Mouse (Mus musculus) lung, adult 2 months (tissue): ENCODE measurements around the gene Mrpl12. TPM values are rescaled to one million over a fixed set of nuclear protein-coding genes. Genes with fewer than 3 reads are reported as not detected.

Experiments
- DNase-seq: peaks from one replicate; pipeline ENCODE4 v3.0.0; 2022
- H3K4me1 ChIP-seq: fragments of 200-500 bp; 2 replicates; pipeline ENCODE4 v1.6.1; 2011; ENCODE audit warnings: low read length; ENCODE audit not compliant: control insufficient read depth, insufficient read depth
- H3K4me3 ChIP-seq: fragments of 200-500 bp; replicated peaks from 2 replicates; pipeline ENCODE3; 2011; ENCODE audit warnings: low read depth, mild to moderate bottlenecking, control low read depth, low read length; ENCODE audit errors: extremely low read depth
- CTCF ChIP-seq: fragments of 200-500 bp; IDR thresholded peaks from 2 replicates; pipeline ENCODE4 v1.5.1; 2011; ENCODE audit warnings: mild to moderate bottlenecking, low read length, control low read depth; ENCODE audit not compliant: insufficient read depth
- POLR2A ChIP-seq: fragments of 200-500 bp; IDR thresholded peaks from 2 replicates; pipeline ENCODE4 v1.6.1; 2011; ENCODE audit warnings: low read depth, mild to moderate bottlenecking, control low read depth, low read length, borderline replicate concordance; ENCODE audit errors: extremely low read depth
- WGBS: fragments of 180-500 bp; shearing (Covaris S2); methylation state at CpG from one replicate; pipeline ENCODE4 v1.1.7; 2018; 5-methylcytosine and 5-hydroxymethylcytosine counted together
- polyA plus RNA-seq: library from polyadenylated mRNA; depleted of rRNA; stranded (reverse); fragments of >200 nt; gene quantifications from 2 replicates; pipeline ENCODE4 v1.2.3, GENCODE M21; 2012; rRNA removed

Gene Mrpl12
- polyA plus RNA-seq: 48.0 and 51.4 TPM in 2 replicates

DNA sequence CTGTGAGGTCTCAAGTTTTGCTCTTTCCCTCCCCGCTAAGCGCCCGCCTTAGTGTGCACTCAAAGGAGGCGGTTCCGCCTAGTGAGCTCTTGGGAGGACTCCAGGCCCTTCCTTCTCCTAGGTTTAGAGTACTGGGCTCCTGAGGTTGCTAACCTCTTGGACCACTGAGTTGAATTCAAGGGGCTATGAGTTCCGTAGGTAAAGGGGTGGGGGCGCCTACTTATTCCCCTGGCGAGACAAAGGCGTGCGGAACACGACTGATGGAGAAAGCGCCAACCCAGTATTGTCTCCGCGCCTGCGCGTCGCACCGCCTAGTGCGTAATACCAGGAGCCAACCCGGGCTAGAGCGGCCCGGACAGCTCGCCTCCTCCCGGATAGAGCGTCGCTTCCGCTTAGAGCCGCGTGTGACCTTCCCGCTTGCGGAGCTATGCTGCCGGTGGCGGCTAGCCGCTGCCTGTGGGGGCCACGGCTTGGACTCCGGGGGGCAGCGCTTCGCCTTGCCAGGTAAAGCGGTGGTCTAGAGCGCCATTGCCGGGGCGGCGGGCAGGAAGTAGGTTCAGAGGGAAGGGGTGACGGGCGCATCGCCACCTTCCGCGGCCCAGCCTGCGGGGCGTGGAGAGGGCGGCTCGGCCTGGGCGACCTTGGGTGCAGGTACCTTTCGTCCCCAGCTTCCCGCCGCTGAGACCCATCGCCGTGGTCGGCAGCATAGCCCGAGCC, at the start of gene Mrpl12:
Gene Mrpl12, plus strand, starts transcription at position 349 of the 717 bp plus-strand sequence.
- peaks cover 8% of the 10 kb centered on the region for H3K4me1 ChIP-seq
- WGBS: under 1% methylated on average over 60 of the region's 60 CpGs
- H3K4me3 ChIP-seq: peak within 1 kb of the TSS; percentile 68
- DNase-seq: peak; percentile 88
- TF ChIP-seq CTCF: no peak
- TF ChIP-seq POLR2A: peak; percentile 81; the same call in 1 of the 2 replicates

DNA sequence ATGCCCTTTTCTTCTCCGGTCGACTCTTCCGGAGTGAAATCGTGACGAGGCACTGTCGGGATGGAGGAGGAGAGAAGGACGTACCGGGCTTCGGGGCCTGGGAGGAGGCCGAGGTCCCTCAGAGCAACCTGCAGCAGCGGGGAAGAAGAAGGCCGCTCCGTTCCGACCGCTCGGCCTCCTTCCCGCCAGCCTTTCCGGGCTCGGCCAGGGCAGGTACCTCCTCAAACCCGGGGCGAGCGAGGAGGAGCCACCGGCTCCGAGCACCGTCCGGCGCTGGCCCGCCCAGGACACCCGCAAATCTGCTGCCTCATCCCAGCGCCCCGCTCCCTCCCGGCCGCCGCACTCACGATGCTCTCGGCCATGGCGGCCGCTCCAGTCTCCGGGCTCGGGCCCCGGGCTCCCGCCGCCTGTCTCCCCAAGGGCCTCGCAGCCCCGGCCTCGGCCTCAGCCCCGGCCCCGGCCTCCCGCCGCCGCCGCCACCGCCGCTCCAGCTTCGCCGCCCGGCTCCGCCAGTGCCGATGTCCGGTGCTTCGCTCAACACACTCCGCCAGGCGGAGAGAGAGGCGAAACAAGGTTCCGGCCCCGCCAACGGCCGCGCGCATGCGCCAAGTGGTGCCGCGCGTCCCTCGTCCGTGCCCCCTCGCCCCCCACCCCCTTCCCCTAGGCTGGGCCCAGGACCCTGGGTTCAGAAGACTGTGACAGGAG, 47.1 kb upstream of the Mrpl12 start, which contains the start of gene Nploc4:
Gene Nploc4, minus strand, starts transcription at position 557 of the 705 bp plus-strand sequence.
- 0 out of 2 replicates have a peak, but pooled peaks cover 4% of the 10 kb centered on the region for H3K4me1 ChIP-seq
- H3K4me3 ChIP-seq: peak within 1 kb of the TSS; percentile 53
- peak; percentile 91 for DNase-seq
- under 1% methylated on average over 77 of the region's 77 CpGs for WGBS
- TF ChIP-seq POLR2A (peak; percentile 61; the same call in 1 of the 2 replicates), CTCF (no peak)

DNA sequence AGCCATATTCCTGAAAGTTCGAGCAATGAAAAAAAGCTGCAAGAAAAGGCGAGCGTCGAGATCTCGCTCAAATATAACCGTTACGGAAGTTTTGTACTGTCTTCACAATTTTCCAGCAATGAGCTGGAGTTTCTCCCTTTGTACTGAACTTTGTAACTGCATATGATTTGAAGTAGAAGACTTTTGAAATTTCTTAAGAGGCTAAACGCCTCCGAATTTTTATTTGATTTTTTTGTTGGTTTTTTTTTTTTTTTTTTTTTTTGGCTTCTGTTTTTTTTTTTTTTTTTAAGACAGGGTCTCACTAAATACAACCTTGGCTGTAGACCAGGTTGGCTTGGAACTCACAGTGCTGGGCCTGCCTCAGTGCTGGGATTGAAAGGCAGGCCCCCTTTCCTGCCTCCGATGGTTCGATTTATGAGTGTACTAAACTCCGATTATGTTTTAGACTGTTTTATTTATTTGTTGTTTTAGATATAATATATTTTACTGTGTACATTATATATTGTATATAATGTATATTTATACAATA, 46.5 kb upstream of the Mrpl12 start:
- TF ChIP-seq POLR2A (no peak), CTCF (no peak)
- Histone ChIP-seq H3K4me1 (0 out of 2 replicates have a peak, but pooled peaks cover 4% of the 10 kb centered on the region), H3K4me3 (peak overlapping the region; percentile 53)
- 19% methylated on average over 12 of the region's 12 CpGs for WGBS
- DNase-seq: no peak

DNA sequence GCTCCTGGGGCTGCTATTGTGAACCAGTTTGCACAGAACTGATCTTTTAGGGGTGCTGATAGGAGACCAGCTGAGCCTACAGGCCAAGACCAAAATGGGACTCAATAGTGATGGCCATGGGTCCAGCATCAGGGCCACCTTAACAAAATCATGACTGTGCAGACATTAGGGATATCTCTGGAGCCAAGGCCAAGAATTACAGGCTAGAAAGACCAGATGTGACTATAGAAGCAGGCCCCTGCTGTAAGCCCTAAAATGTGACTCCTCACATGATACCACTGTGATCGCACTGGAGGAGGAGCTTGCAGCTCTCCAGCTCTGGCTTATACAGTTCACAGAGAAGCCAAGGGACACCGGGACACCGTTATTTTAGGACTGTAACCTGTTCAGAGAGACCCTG, 42.1 kb upstream of the Mrpl12 start, which contains the start of gene Tspan10:
Gene Tspan10, plus strand, starts transcription at position 301 of the 400 bp plus-strand sequence.
- WGBS: 83% methylated on average over 3 of the region's 3 CpGs
- no peak for TF ChIP-seq CTCF
- no peak for TF ChIP-seq POLR2A
- DNase-seq: no peak

DNA sequence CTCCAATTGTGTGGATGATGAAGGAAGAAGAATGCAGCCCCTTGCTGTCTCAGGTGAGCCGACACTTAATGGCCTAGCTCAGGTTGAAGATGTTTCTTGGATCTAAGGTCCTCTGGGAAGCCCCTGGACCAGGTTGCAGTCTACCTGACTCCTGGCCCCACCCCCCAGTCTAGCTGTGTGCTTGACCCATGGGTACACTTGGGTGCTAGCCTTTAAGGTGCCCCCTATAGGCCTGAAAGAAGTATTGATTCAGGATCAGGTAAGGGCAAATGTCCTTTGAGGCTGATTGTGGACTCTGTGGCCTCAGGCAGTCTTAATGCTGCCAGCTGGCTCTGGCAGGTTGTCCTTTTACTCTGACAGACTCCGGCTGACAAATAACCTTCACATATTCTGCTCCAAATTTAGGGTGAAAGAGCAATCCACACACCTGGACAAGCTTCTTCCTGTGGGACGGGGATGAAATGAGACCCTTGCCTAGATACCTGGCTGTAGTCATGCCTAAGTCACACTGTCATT, 41.6 kb upstream of the Mrpl12 start:
- 91% methylated on average over 3 of the region's 3 CpGs for WGBS
- DNase-seq: no peak
- H3K4me1 ChIP-seq: no peaks in the 10 kb centered on the region
- TF ChIP-seq POLR2A (no peak), CTCF (no peak)
- no peak overlapping the region for H3K4me3 ChIP-seq

More for the DNA sequence above, 42.1 kb upstream of the Mrpl12 start, which contains the start of gene Tspan10:
- Histone ChIP-seq H3K4me1 (no peaks in the 10 kb centered on the region), H3K4me3 (no peak within 1 kb of the TSS)

GRCm38 (mm10) chr11:120444106-120444505, 40.3 kb upstream of the Mrpl12 start:
- H3K4me1 ChIP-seq: no peaks in the 10 kb centered on the region
- no peak for DNase-seq
- H3K4me3 ChIP-seq: no peak overlapping the region
- TF ChIP-seq CTCF (no peak), POLR2A (no peak)
- 71% methylated on average over 6 of the region's 6 CpGs for WGBS

- no peak for DNase-seq
- H3K4me3 ChIP-seq: no peak overlapping the region
- WGBS: 54% methylated on average over 3 of the region's 3 CpGs
- TF ChIP-seq CTCF (no peak), POLR2A (no peak)
- no peaks in the 10 kb centered on the region for H3K4me1 ChIP-seq
Observed at GRCm38 (mm10) chr11:120445475-120445874, 38.9 kb upstream of the Mrpl12 start.

DNA sequence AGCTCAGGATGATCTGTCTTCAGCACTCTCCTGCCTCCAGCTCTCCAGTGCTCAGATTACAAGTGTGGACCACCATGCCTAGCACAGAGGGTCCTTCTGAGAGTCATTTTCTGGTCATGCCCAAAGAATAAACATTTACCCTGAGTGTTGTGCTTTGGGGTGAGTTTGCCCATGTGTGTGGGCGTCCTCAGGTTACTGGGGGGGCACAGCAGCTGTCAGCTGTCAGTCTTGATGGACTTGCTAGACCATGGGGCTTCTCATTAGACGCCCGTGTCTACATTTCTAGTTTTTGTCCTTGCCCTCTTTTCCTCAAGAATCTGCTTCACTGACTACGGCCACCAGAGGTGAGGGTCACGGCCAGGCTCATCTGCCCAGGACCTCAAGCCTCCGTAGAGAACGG, 37.2 kb upstream of the Mrpl12 start:
- 85% methylated on average over 7 of the region's 7 CpGs for WGBS
- Histone ChIP-seq H3K4me3 (no peak overlapping the region), H3K4me1 (no peaks in the 10 kb centered on the region)
- TF ChIP-seq POLR2A (no peak), CTCF (no peak)
- DNase-seq: no peak

- WGBS: 66% methylated on average over 3 of the region's 3 CpGs
- no peaks in the 10 kb centered on the region for H3K4me1 ChIP-seq
- no peak for DNase-seq
- no peak for TF ChIP-seq CTCF
- no peak for TF ChIP-seq POLR2A
- no peak overlapping the region for H3K4me3 ChIP-seq
Observed at GRCm38 (mm10) chr11:120452246-120452645, 32.2 kb upstream of the Mrpl12 start.
